Mouse (Mus musculus): ENCODE data around the gene Snta1. TPM values are rescaled to one million over a fixed set of nuclear protein-coding genes. Genes with fewer than 3 reads are reported as not detected.

The Snta1 gene
- polyA plus RNA-seq, 1 experiment from 2014 or later = 2.2 TPM

GRCm38 (mm10) chr2:154401976-154402375 is 5.9 kb downstream of the Snta1 start:
- no peak for ATAC-seq (ENCODE audit: insufficient number of reproducible peaks, low FRiP score, low TSS enrichment, low read depth)
- Histone ChIP-seq H3K9ac (ENCODE audit: low read length) (no peak overlapping the region), H3K4me2 (ENCODE audit: low read depth, severe bottlenecking) (no peak overlapping the region), H3K4me3 (ENCODE audit: low read depth, low read length) (no peak overlapping the region), H3K36me3 (ENCODE audit: control insufficient read depth, insufficient read depth, low read length) (no peaks in the 10 kb centered on the region), H3K27ac (replicated peaks; ENCODE audit: low read depth, low read length) (no peak overlapping the region), H3K9me3 (ENCODE audit: control insufficient read depth, low read length) (no peaks in the 10 kb centered on the region), H3K27me3 (ENCODE audit: control insufficient read depth, insufficient read depth, low read length) (peaks cover 3% of the 10 kb centered on the region), H3K4me1 (ENCODE audit: control insufficient read depth, insufficient read depth, low read length) (peaks cover 4% of the 10 kb centered on the region; the same call in 1 of the 2 replicates)
- WGBS = 60% methylated on average over 1 of the region's 1 CpGs
- no peak for DNase-seq (ENCODE audit: low spot score)

- Histone ChIP-seq H3K36me3 (ENCODE audit: control insufficient read depth, insufficient read depth, low read length) (no peaks in the 10 kb centered on the region), H3K4me3 (ENCODE audit: low read depth, low read length) (no peak overlapping the region), H3K27me3 (ENCODE audit: control insufficient read depth, insufficient read depth, low read length) (no peaks in the 10 kb centered on the region), H3K9me3 (ENCODE audit: control insufficient read depth, low read length) (no peaks in the 10 kb centered on the region), H3K9ac (ENCODE audit: low read length) (no peak overlapping the region), H3K27ac (replicated peaks; ENCODE audit: low read depth, low read length) (no peak overlapping the region), H3K4me1 (ENCODE audit: control insufficient read depth, insufficient read depth, low read length) (no peaks in the 10 kb centered on the region), H3K4me2 (ENCODE audit: low read depth, severe bottlenecking) (no peak overlapping the region)
- DNase-seq (ENCODE audit: low spot score) (no peak), ATAC-seq (ENCODE audit: insufficient number of reproducible peaks, low FRiP score, low TSS enrichment, low read depth) (no peak)
- WGBS = 79% methylated on average over 2 of the region's 2 CpGs
Measured at GRCm38 (mm10) chr2:154399325-154399724, 8.6 kb downstream of the Snta1 start.

- Histone ChIP-seq H3K27ac (replicated peaks; ENCODE audit: low read depth, low read length) (no peak overlapping the region), H3K27me3 (ENCODE audit: control insufficient read depth, insufficient read depth, low read length) (no peaks in the 10 kb centered on the region), H3K9me3 (ENCODE audit: control insufficient read depth, low read length) (no peaks in the 10 kb centered on the region), H3K4me2 (ENCODE audit: low read depth, severe bottlenecking) (no peak overlapping the region), H3K4me3 (ENCODE audit: low read depth, low read length) (no peak overlapping the region), H3K4me1 (ENCODE audit: control insufficient read depth, insufficient read depth, low read length) (no peaks in the 10 kb centered on the region), H3K36me3 (ENCODE audit: control insufficient read depth, insufficient read depth, low read length) (no peaks in the 10 kb centered on the region), H3K9ac (ENCODE audit: low read length) (no peak overlapping the region)
- DNase-seq (ENCODE audit: low spot score) (no peak), ATAC-seq (ENCODE audit: insufficient number of reproducible peaks, low FRiP score, low TSS enrichment, low read depth) (no peak)
- WGBS = 92% methylated on average over 7 of the region's 7 CpGs
Measured at GRCm38 (mm10) chr2:154398267-154398666, 9.6 kb downstream of the Snta1 start.

GRCm38 (mm10) chr2:154396529-154396928 is 11.4 kb downstream of the Snta1 start:
- Histone ChIP-seq H3K36me3 (ENCODE audit: control insufficient read depth, insufficient read depth, low read length) (no peaks in the 10 kb centered on the region), H3K9ac (ENCODE audit: low read length) (no peak overlapping the region), H3K4me1 (ENCODE audit: control insufficient read depth, insufficient read depth, low read length) (no peaks in the 10 kb centered on the region), H3K9me3 (ENCODE audit: control insufficient read depth, low read length) (no peaks in the 10 kb centered on the region), H3K27ac (replicated peaks; ENCODE audit: low read depth, low read length) (no peak overlapping the region), H3K27me3 (ENCODE audit: control insufficient read depth, insufficient read depth, low read length) (no peaks in the 10 kb centered on the region), H3K4me2 (ENCODE audit: low read depth, severe bottlenecking) (no peak overlapping the region), H3K4me3 (ENCODE audit: low read depth, low read length) (no peak overlapping the region)
- no peak for DNase-seq (ENCODE audit: low spot score)
- no peak for ATAC-seq (ENCODE audit: insufficient number of reproducible peaks, low FRiP score, low TSS enrichment, low read depth)
- WGBS = 80% methylated on average over 2 of the region's 2 CpGs

GRCm38 (mm10) chr2:154394602-154395001 is 13.3 kb downstream of the Snta1 start:
- no peak overlapping the region for H3K27ac ChIP-seq (replicated peaks; ENCODE audit: low read depth, low read length)
- H3K9me3 ChIP-seq (ENCODE audit: control insufficient read depth, low read length) = no peaks in the 10 kb centered on the region
- no peak for DNase-seq (ENCODE audit: low spot score)
- no peaks in the 10 kb centered on the region for H3K27me3 ChIP-seq (ENCODE audit: control insufficient read depth, insufficient read depth, low read length)
- no peak for ATAC-seq (ENCODE audit: insufficient number of reproducible peaks, low FRiP score, low TSS enrichment, low read depth)
- no peaks in the 10 kb centered on the region for H3K4me1 ChIP-seq (ENCODE audit: control insufficient read depth, insufficient read depth, low read length)
- no peaks in the 10 kb centered on the region for H3K36me3 ChIP-seq (ENCODE audit: control insufficient read depth, insufficient read depth, low read length)
- H3K4me3 ChIP-seq (ENCODE audit: low read depth, low read length) = no peak overlapping the region
- H3K9ac ChIP-seq (ENCODE audit: low read length) = no peak overlapping the region
- H3K4me2 ChIP-seq (ENCODE audit: low read depth, severe bottlenecking) = no peak overlapping the region
- WGBS = 89% methylated on average over 3 of the region's 3 CpGs

- Histone ChIP-seq H3K9ac (ENCODE audit: low read length) (no peak overlapping the region), H3K4me3 (ENCODE audit: low read depth, low read length) (no peak overlapping the region), H3K36me3 (ENCODE audit: control insufficient read depth, insufficient read depth, low read length) (no peaks in the 10 kb centered on the region), H3K27ac (replicated peaks; ENCODE audit: low read depth, low read length) (no peak overlapping the region), H3K27me3 (ENCODE audit: control insufficient read depth, insufficient read depth, low read length) (no peaks in the 10 kb centered on the region), H3K9me3 (ENCODE audit: control insufficient read depth, low read length) (no peaks in the 10 kb centered on the region), H3K4me1 (ENCODE audit: control insufficient read depth, insufficient read depth, low read length) (no peaks in the 10 kb centered on the region), H3K4me2 (ENCODE audit: low read depth, severe bottlenecking) (no peak overlapping the region)
- DNase-seq (ENCODE audit: low spot score) (no peak), ATAC-seq (ENCODE audit: insufficient number of reproducible peaks, low FRiP score, low TSS enrichment, low read depth) (no peak; the same call in 1 of the 2 replicates)
- WGBS = 78% methylated on average over 11 of the region's 11 CpGs
Measured at GRCm38 (mm10) chr2:154390180-154390964, 17.5 kb downstream of the Snta1 start.

- H3K4me1 ChIP-seq (ENCODE audit: control insufficient read depth, insufficient read depth, low read length) = no peaks in the 10 kb centered on the region
- H3K36me3 ChIP-seq (ENCODE audit: control insufficient read depth, insufficient read depth, low read length) = no peaks in the 10 kb centered on the region
- H3K4me3 ChIP-seq (ENCODE audit: low read depth, low read length) = no peak overlapping the region
- 88% methylated on average over 7 of the region's 7 CpGs for WGBS
- ATAC-seq (ENCODE audit: insufficient number of reproducible peaks, low FRiP score, low TSS enrichment, low read depth) (no peak), DNase-seq (ENCODE audit: low spot score) (no peak)
- no peak overlapping the region for H3K27ac ChIP-seq (replicated peaks; ENCODE audit: low read depth, low read length)
- no peak overlapping the region for H3K9ac ChIP-seq (ENCODE audit: low read length)
- no peak overlapping the region for H3K4me2 ChIP-seq (ENCODE audit: low read depth, severe bottlenecking)
- H3K27me3 ChIP-seq (ENCODE audit: control insufficient read depth, insufficient read depth, low read length) = no peaks in the 10 kb centered on the region
- H3K9me3 ChIP-seq (ENCODE audit: control insufficient read depth, low read length) = no peaks in the 10 kb centered on the region
Measured at GRCm38 (mm10) chr2:154379103-154379502, 28.8 kb downstream of the Snta1 start.

- WGBS = 90% methylated on average over 6 of the region's 6 CpGs
- no peak for ATAC-seq (ENCODE audit: insufficient number of reproducible peaks, low FRiP score, low TSS enrichment, low read depth)
Measured at GRCm38 (mm10) chr2:154374807-154375601, 32.9 kb downstream of the Snta1 start.

More at GRCm38 (mm10) chr2:154374807-154375601, 32.9 kb downstream of the Snta1 start:
- Histone ChIP-seq H3K27ac (replicated peaks; ENCODE audit: low read depth, low read length) (no peak overlapping the region), H3K9ac (ENCODE audit: low read length) (no peak overlapping the region), H3K36me3 (ENCODE audit: control insufficient read depth, insufficient read depth, low read length) (no peaks in the 10 kb centered on the region), H3K27me3 (ENCODE audit: control insufficient read depth, insufficient read depth, low read length) (no peaks in the 10 kb centered on the region), H3K4me1 (ENCODE audit: control insufficient read depth, insufficient read depth, low read length) (no peaks in the 10 kb centered on the region), H3K9me3 (ENCODE audit: control insufficient read depth, low read length) (no peaks in the 10 kb centered on the region), H3K4me2 (ENCODE audit: low read depth, severe bottlenecking) (no peak overlapping the region), H3K4me3 (ENCODE audit: low read depth, low read length) (no peak overlapping the region)
- no peak for DNase-seq (ENCODE audit: low spot score)

Measured in limb, embryonic 11.5 days (tissue).